Mouse (Mus musculus) intestine, embryonic 15.5 days (tissue): Measurements from ENCODE around the gene Metap2. TPM values are rescaled to one million over a fixed set of nuclear protein-coding genes. Genes with fewer than 3 reads are reported as not detected.

ENCODE experiments used
- ATAC-seq: fragments of 200-750 bp; cut with Nextera tagmentation; 2 replicates; pipeline ENCODE4 v1.8.0; 2017; ENCODE audit warnings: moderate TSS enrichment, moderate library complexity
- H3K27ac ChIP-seq: fragments of 300-500 bp; sonication (generic); 2 replicates; pipeline ENCODE4 v1.5.1; 2015; ENCODE audit warnings: mild to moderate bottlenecking, inconsistent platforms
- H3K27me3 ChIP-seq: fragments of 300-500 bp; sonication (generic); replicated peaks from 2 replicates; pipeline ENCODE4 v1.6.1; 2015; ENCODE audit warnings: inconsistent platforms
- H3K36me3 ChIP-seq: fragments of 300-500 bp; sonication (generic); 2 replicates; pipeline ENCODE4 v1.6.1; 2015; ENCODE audit warnings: inconsistent platforms
- H3K4me1 ChIP-seq: fragments of 300-500 bp; sonication (generic); replicated peaks from 2 replicates; pipeline ENCODE4 v1.6.1; 2015; ENCODE audit warnings: inconsistent platforms
- H3K4me2 ChIP-seq: fragments of 300-500 bp; sonication (generic); replicated peaks from 2 replicates; pipeline ENCODE4 v1.6.1; 2015; ENCODE audit warnings: mild to moderate bottlenecking, inconsistent platforms
- H3K4me3 ChIP-seq: fragments of 300-500 bp; sonication (generic); replicated peaks from 2 replicates; pipeline ENCODE4 v1.5.1; 2015; ENCODE audit warnings: inconsistent platforms
- H3K9ac ChIP-seq: fragments of 300-500 bp; sonication (generic); 2 replicates; pipeline ENCODE4 v1.6.1; 2015; ENCODE audit warnings: inconsistent platforms
- H3K9me3 ChIP-seq: fragments of 300-500 bp; sonication (generic); 2 replicates; pipeline ENCODE4 v1.6.1; 2016; ENCODE audit warnings: inconsistent platforms
- WGBS: fragments of 180-500 bp; shearing (Covaris S2); methylation state at CpG from one replicate; pipeline ENCODE4 v1.1.7; 2015; 5-methylcytosine and 5-hydroxymethylcytosine counted together
- polyA plus RNA-seq: library from polyadenylated mRNA; unstranded; fragments of >200 nt; fragmentation: Nextera tagmentation; extraction: Ambion mirVana; gene quantifications from 2 replicates; pipeline ENCODE4 v1.2.1, GENCODE M21; 2015

Metap2 gene
- 171 and 194 TPM in 2 replicates for polyA plus RNA-seq

DNA sequence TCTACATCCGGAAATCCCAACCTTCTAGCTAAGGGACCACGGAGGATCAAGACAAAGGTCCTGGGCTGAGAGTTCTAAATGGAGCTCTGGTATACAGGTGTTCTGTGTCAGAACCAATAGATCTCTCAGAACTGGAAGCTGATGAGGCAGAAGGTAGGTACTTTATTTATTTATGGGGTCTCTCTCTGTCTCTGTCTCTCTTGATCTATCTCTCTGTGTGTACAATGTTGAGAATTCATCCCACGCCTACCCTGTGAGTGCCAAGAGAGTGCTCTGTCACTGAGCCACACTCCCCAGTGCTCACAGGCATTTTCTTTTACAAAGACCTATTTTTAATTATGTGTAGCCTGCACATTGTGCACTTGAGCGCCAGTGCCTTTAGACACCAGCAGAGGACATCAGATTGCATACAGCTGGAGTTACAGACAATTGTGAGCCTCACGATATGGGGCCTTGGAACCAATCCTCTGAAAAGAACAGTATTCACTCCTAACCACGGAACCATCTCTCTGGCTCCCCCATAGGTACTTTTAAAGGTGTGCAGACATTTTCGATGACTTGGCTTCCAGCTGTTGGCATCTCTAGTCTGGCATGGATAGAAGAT, at the start of gene Metap2:
TSS of gene Metap2 (minus strand) at position 51 of the 604 bp plus-strand sequence.
- H3K9me3 ChIP-seq = no peaks in the 10 kb centered on the region
- H3K9ac ChIP-seq = no peak within 1 kb of the TSS
- no peak within 1 kb of the TSS for H3K27ac ChIP-seq
- WGBS = 71% methylated on average over 7 of the region's 7 CpGs
- ATAC-seq = no peak
- H3K4me2 ChIP-seq = no peak within 1 kb of the TSS
- H3K36me3 ChIP-seq = no peaks in the 10 kb centered on the region
- no peak within 1 kb of the TSS for H3K4me3 ChIP-seq
- no peaks in the 10 kb centered on the region for H3K27me3 ChIP-seq
- 0 out of 2 replicates have a peak, but pooled peaks cover 2% of the 10 kb centered on the region for H3K4me1 ChIP-seq

DNA sequence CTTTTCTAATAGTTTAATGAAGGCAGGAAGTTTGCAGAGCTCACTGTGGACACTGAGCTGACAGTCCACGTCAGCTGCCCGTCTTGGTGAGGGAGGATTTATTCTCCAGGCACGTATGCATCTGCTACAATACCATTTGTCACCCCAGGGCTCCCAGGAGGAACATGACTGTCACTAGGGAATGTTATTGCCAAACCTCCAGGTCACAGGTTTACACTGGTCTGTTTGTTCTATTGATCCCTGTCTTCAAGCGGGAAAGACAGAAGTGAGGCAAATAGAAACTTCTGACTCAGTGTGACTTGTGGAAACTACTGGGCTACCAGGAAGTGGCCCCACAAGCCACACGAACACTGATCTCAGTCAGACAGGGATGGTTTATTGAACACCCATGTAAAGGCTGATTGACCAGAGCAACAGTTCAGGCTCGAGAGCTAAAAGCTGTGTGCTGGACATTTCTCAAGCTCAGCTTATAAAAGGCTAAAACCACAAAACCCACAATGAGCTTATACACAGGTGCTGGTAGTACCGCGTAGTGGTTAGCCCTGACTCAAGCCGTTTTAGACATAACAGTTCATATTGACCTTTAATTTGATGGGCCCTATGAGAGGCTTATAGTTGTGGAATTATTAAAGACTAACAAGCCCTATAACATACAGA, 49.1 kb upstream of the Metap2 start:
- H3K4me1 ChIP-seq = 0 out of 2 replicates have a peak, but pooled peaks cover 2% of the 10 kb centered on the region
- no peak overlapping the region for H3K9ac ChIP-seq
- ATAC-seq = peak; percentile 62; the same call in 1 of the 2 replicates
- WGBS = 46% methylated on average over 9 of the region's 9 CpGs
- no peak overlapping the region for H3K27ac ChIP-seq
- H3K36me3 ChIP-seq = no peaks in the 10 kb centered on the region
- H3K4me3 ChIP-seq = no peak overlapping the region
- H3K27me3 ChIP-seq = no peaks in the 10 kb centered on the region
- H3K4me2 ChIP-seq = no peak overlapping the region
- H3K9me3 ChIP-seq = no peaks in the 10 kb centered on the region

DNA sequence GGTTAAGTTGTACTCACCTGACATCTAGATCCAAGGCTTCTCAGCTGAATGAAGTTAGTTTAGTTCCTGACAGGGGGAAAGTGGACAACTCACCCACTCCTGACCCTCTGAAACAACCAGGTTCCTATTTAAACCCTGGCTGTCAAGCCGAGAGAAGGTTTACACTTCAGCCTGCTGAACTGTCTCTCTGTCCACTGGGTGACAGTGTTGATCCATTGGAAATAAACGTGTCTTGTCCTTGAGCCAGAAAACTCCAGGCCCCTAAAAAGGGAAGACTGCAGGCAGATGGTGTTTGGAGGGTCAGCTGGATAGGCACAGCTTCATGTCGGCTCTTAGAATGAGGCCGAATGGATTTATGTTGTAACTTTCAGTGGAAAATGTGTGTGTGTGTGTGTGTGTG, 48.5 kb upstream of the Metap2 start:
- WGBS = 13% methylated on average over 4 of the region's 4 CpGs
- peak; percentile 76 for ATAC-seq
- H3K4me2 ChIP-seq = no peak overlapping the region

DNA sequence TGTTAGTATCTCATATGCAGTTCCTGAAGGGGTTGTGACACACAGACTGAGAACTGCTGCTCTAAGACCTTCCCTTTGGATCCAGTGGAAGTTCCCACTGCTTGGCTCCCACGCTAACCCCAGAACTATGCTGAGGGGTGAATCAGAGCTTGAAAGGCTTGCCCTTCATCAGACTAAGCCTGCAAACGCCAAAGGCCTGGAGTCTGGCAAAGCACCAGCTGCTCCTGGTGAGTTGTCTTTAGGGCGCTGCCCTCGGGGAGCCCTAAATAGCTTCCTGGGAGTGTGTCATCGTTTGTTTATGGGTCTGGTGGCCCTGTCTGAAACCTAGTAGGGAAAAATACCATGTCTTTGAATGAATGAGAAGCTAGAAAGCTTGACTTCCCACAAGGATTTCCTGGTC, 47.3 kb upstream of the Metap2 start:
- Histone ChIP-seq H3K4me3 (no peak overlapping the region), H3K36me3 (no peaks in the 10 kb centered on the region), H3K27me3 (no peaks in the 10 kb centered on the region), H3K4me2 (no peak overlapping the region), H3K4me1 (0 out of 2 replicates have a peak, but pooled peaks cover 2% of the 10 kb centered on the region), H3K9me3 (no peaks in the 10 kb centered on the region), H3K27ac (no peak overlapping the region), H3K9ac (no peak overlapping the region)
- no peak for ATAC-seq
- 45% methylated on average over 5 of the region's 5 CpGs for WGBS

More for the DNA sequence above, 48.5 kb upstream of the Metap2 start:
- Histone ChIP-seq H3K27ac (no peak overlapping the region), H3K9ac (no peak overlapping the region), H3K27me3 (no peaks in the 10 kb centered on the region), H3K36me3 (no peaks in the 10 kb centered on the region), H3K9me3 (no peaks in the 10 kb centered on the region), H3K4me1 (0 out of 2 replicates have a peak, but pooled peaks cover 2% of the 10 kb centered on the region), H3K4me3 (no peak overlapping the region)

DNA sequence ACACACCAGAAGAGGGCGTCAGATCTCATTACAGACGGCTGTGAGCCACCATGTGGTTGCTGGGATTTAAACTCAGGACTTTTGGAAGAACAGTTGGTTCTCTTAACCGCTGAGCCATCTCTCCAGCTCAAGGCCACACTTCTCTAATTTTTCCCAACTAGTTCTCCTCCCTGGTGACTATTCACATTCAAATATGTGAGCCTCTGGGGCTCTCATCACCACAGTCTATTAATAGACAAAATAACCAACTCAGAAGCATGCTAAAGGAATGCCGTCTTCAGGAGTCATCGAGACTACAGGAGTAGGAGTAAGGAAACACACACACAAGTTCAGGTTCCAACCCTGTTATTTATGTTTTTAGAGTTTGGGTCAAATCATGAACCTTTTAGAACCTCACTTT, 43.4 kb upstream of the Metap2 start:
- Histone ChIP-seq H3K9me3 (no peaks in the 10 kb centered on the region), H3K36me3 (no peaks in the 10 kb centered on the region), H3K27me3 (no peaks in the 10 kb centered on the region), H3K4me2 (no peak overlapping the region), H3K27ac (no peak overlapping the region), H3K4me1 (no peaks in the 10 kb centered on the region), H3K4me3 (no peak overlapping the region), H3K9ac (no peak overlapping the region)
- no peak for ATAC-seq
- WGBS = 85% methylated on average over 5 of the region's 5 CpGs

DNA sequence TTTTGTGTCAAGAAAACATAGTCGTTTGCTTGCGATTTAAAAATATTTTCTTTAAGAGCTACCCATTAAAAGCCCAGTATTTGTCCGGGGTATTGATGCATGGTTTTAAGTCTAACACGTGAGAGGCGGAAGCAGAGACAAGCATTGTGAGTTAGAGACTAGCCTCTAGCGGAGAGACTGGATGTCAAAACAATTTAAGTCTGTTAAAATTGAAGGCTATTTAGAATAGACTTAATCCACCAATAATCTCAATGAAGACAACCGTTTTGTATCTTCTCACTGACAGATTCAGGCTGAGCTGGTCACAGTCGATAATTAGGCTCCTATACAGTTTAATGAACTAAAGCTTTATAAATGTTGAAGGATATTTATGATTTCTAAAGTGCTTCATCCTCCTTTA, 42.8 kb upstream of the Metap2 start:
- Histone ChIP-seq H3K27ac (no peak overlapping the region), H3K4me3 (no peak overlapping the region), H3K27me3 (no peaks in the 10 kb centered on the region), H3K9ac (no peak overlapping the region), H3K4me2 (no peak overlapping the region), H3K9me3 (no peaks in the 10 kb centered on the region), H3K36me3 (no peaks in the 10 kb centered on the region), H3K4me1 (no peaks in the 10 kb centered on the region)
- no peak for ATAC-seq
- 78% methylated on average over 8 of the region's 8 CpGs for WGBS

DNA sequence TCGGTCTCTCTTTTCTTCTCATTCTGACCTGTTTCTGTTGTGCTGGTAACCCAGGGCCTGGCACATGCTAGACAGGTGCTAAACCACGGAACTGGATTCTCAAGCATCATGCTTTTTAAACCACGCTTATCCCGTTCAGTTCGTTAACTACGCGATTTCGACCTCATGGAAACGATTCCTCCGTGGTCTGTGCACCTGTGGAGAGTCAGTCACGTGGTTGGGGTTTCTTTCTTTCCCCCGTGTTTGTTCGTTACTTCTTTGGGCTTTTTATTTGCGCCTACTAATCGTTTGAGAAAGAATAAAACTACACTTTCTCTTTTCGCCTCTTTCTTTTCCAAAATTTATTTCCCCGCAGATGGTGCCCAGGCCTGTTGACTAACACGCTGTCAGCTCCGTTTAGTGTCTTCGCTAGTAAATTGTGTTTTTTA, 42.0 kb upstream of the Metap2 start:
- H3K4me3 ChIP-seq = no peak overlapping the region
- H3K4me1 ChIP-seq = 0 out of 2 replicates have a peak, but pooled peaks cover 2% of the 10 kb centered on the region
- no peak overlapping the region for H3K4me2 ChIP-seq
- H3K9me3 ChIP-seq = no peaks in the 10 kb centered on the region
- no peak overlapping the region for H3K9ac ChIP-seq
- no peaks in the 10 kb centered on the region for H3K36me3 ChIP-seq
- no peak for ATAC-seq
- WGBS = 91% methylated on average over 20 of the region's 20 CpGs
- H3K27ac ChIP-seq = no peak overlapping the region
- no peaks in the 10 kb centered on the region for H3K27me3 ChIP-seq

DNA sequence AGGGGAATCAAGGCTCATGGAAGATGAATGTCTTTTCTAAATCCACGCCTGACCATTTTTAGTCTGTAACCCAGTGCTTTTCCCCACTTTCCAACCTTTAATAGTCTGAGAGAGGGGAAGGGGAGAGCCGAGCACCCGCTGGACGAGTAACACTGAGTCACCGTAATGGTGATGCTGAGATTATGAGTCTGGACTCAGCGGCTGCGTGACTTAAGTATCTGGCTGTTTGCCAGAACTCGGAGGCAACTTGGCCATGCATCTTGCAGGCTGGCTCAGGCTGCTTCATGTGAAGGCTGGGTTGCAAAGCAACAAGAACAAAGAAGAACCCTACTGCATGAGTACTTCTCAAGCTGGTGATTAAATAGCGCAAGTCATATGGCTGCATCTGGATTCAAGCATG, 37.1 kb upstream of the Metap2 start:
- H3K9ac ChIP-seq = no peak overlapping the region
- 0 out of 2 replicates have a peak, but pooled peaks cover 2% of the 10 kb centered on the region for H3K4me1 ChIP-seq
- no peaks in the 10 kb centered on the region for H3K9me3 ChIP-seq
- no peaks in the 10 kb centered on the region for H3K36me3 ChIP-seq
- H3K27ac ChIP-seq = no peak overlapping the region
- peak; percentile 74; the same call in 1 of the 2 replicates for ATAC-seq
- no peak overlapping the region for H3K4me2 ChIP-seq
- H3K27me3 ChIP-seq = no peaks in the 10 kb centered on the region
- WGBS = 47% methylated on average over 9 of the region's 9 CpGs
- no peak overlapping the region for H3K4me3 ChIP-seq

DNA sequence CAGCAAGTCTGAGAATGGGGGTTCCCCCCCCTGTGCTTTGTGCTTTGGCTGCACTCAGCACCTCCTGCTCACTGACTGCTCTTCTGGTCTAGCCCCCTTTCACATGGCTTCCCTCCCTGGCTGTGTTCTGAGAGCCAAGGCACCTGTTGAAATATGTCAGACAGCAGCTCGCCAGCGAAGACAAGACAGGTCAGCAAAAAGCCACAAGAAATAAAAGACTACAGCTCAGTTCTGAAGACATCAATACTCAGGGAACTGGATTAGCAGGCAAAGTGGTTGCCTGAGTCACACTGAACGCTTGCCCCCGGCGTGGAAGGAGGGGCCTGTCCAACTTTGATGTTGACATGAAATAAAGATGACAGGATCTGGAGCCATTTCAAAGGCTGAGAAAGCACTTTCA, 36.0 kb upstream of the Metap2 start:
- Histone ChIP-seq H3K9me3 (no peaks in the 10 kb centered on the region), H3K27me3 (no peaks in the 10 kb centered on the region), H3K9ac (no peak overlapping the region), H3K4me1 (0 out of 2 replicates have a peak, but pooled peaks cover 2% of the 10 kb centered on the region), H3K4me2 (no peak overlapping the region), H3K27ac (no peak overlapping the region), H3K36me3 (no peaks in the 10 kb centered on the region), H3K4me3 (no peak overlapping the region)
- 67% methylated on average over 5 of the region's 5 CpGs for WGBS
- no peak for ATAC-seq

DNA sequence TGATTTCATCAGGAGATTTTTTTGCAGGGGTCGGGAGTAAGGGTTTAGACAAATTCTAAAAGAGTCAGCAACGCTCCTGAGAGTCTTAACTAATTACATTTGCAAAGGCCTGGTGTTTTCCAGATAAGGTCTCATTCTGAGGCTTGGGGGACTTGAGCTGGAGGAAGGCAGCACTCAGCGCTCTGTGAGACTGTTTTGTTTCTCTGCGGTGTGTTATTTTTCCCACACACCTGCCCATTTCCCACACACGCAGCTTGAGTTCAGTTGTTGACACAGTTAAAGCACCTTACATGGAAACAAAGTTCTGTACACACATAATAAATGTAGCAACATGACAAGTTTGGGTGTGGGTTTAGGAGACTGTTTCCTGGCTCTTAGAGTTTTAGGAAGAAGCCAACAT, 35.1 kb upstream of the Metap2 start:
- no peaks in the 10 kb centered on the region for H3K27me3 ChIP-seq
- H3K4me1 ChIP-seq = 0 out of 2 replicates have a peak, but pooled peaks cover 2% of the 10 kb centered on the region
- no peaks in the 10 kb centered on the region for H3K9me3 ChIP-seq
- H3K4me2 ChIP-seq = no peak overlapping the region
- no peak overlapping the region for H3K27ac ChIP-seq
- 70% methylated on average over 5 of the region's 5 CpGs for WGBS
- ATAC-seq = peak; percentile 20; the same call in 1 of the 2 replicates
- H3K4me3 ChIP-seq = no peak overlapping the region
- no peak overlapping the region for H3K9ac ChIP-seq
- H3K36me3 ChIP-seq = no peaks in the 10 kb centered on the region

DNA sequence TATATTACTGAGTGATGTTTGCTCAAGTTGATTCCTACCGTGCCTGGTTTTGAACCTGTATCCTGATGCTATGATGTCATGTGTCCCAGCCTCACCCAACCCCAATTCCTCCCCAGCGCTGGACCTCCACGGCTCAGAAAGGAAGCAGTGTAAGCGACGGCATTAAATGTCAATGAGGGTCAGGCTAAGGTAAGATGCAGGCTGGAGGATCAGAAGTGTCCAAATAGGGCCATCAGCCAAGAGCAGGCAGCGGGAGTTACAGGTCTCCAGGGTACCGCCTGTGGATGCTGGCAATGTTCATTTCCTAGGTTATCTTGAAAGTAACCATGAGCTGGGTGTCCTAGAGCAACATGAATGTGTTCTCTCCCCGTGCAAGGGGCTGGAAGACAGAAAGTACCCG, 34.5 kb upstream of the Metap2 start:
- 0 out of 2 replicates have a peak, but pooled peaks cover 2% of the 10 kb centered on the region for H3K4me1 ChIP-seq
- no peaks in the 10 kb centered on the region for H3K36me3 ChIP-seq
- ATAC-seq = no peak
- WGBS = 73% methylated on average over 9 of the region's 9 CpGs
- no peaks in the 10 kb centered on the region for H3K27me3 ChIP-seq
- H3K9ac ChIP-seq = no peak overlapping the region
- no peaks in the 10 kb centered on the region for H3K9me3 ChIP-seq
- H3K4me2 ChIP-seq = no peak overlapping the region
- no peak overlapping the region for H3K27ac ChIP-seq
- no peak overlapping the region for H3K4me3 ChIP-seq

DNA sequence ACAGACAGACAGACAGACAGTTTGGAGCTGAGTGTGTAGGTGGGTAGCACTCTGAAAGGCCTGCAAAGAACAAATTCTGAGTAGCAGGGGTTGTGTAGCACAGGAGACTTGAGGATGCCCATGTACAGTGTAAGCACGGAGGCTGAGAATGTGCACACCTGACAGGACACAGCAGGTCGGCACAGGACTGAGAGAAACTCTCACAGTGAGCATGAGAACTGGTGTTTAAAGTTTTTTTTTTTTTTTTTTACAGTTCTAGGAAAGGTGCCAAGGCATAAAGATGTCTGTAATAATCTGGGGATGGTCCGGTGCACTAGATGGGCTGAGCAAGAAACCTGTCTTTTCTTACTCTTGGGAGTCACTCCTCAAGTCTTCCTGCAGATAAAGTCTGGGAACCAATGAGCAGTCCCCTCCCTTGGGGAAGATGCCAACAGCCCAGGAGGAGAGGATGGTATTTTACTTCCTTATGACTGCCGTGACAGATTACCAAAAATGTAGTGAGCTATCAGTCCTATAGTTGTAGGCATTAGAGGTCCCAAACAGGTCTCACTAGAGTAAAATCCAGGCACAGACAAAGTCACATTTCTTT, 33.4 kb upstream of the Metap2 start:
- Histone ChIP-seq H3K4me2 (no peak overlapping the region), H3K9me3 (no peaks in the 10 kb centered on the region), H3K36me3 (no peaks in the 10 kb centered on the region), H3K27ac (no peak overlapping the region), H3K4me3 (no peak overlapping the region), H3K4me1 (0 out of 2 replicates have a peak, but pooled peaks cover 2% of the 10 kb centered on the region), H3K9ac (no peak overlapping the region), H3K27me3 (no peaks in the 10 kb centered on the region)
- ATAC-seq = no peak
- WGBS = 66% methylated on average over 4 of the region's 4 CpGs
